Mouse (Mus musculus) hindbrain, postnatal 0 days (tissue): ENCODE data around the gene Gm5105. TPM values are rescaled to one million over a fixed set of nuclear protein-coding genes. Genes with fewer than 3 reads are reported as not detected.

Experiments used
- ATAC-seq: fragments of 200-750 bp; cut with Nextera tagmentation; 2 replicates; pipeline ENCODE4 v1.8.0; 2017; ENCODE audit warnings: mild to moderate bottlenecking, moderate TSS enrichment, moderate library complexity
- DNase-seq: peaks from one replicate; pipeline ENCODE4 v3.0.0-alpha.2; 2015; ENCODE audit warnings: low spot score
- H3K27ac ChIP-seq: fragments of 300-500 bp; sonication (generic); 2 replicates; pipeline ENCODE4 v1.5.1; 2014; ENCODE audit warnings: mild to moderate bottlenecking
- H3K27me3 ChIP-seq: fragments of 300-500 bp; sonication (generic); 2 replicates; pipeline ENCODE4 v1.6.1; 2014; ENCODE audit warnings: low read length, mixed read lengths; ENCODE audit not compliant: insufficient read depth
- H3K36me3 ChIP-seq: fragments of 300-500 bp; sonication (generic); 2 replicates; pipeline ENCODE4 v1.6.1; 2014; ENCODE audit warnings: low read length, mixed read lengths; ENCODE audit not compliant: insufficient read depth
- H3K4me1 ChIP-seq: fragments of 300-500 bp; sonication (generic); 2 replicates; pipeline ENCODE4 v1.6.1; 2014; ENCODE audit warnings: antibody characterized with exemption, low read length, mixed read lengths; ENCODE audit not compliant: insufficient read depth
- H3K4me2 ChIP-seq: fragments of 300-500 bp; sonication (generic); 2 replicates; pipeline ENCODE4 v1.6.1; 2014; ENCODE audit warnings: low read depth, mild to moderate bottlenecking, low read length, moderate library complexity, mixed read lengths
- H3K4me3 ChIP-seq: fragments of 300-500 bp; sonication (generic); 2 replicates; pipeline ENCODE4 v1.5.1; 2014; ENCODE audit warnings: low read length
- H3K9ac ChIP-seq: fragments of 300-500 bp; sonication (generic); replicated peaks from 2 replicates; pipeline ENCODE4 v1.6.1; 2014; ENCODE audit warnings: mild to moderate bottlenecking, low read length, moderate library complexity, mixed read lengths
- H3K9me3 ChIP-seq: fragments of 300-500 bp; sonication (generic); 2 replicates; pipeline ENCODE4 v1.6.1; 2016; ENCODE audit warnings: low read length, mixed read lengths
- CTCF ChIP-seq: IDR thresholded peaks from 2 replicates; pipeline ENCODE4 v1.5.1; 2016; ENCODE audit warnings: antibody characterized with exemption, control low read depth, low read depth
- WGBS: fragments of 180-500 bp; shearing (Covaris S2); extraction: QIAGEN DNeasy Blood & Tissue Kit; methylation state at CpG from one replicate; pipeline ENCODE4 v1.1.7; 2014; 5-methylcytosine and 5-hydroxymethylcytosine counted together
- polyA plus RNA-seq: library from polyadenylated mRNA; unstranded; fragments of >200 nt; fragmentation: Nextera tagmentation; extraction: Ambion mirVana; gene quantifications from 2 replicates; pipeline ENCODE4 v1.2.1, GENCODE M21; 2015
- total RNA-seq: library from RNA; depleted of rRNA; stranded (reverse); fragments of >200 nt; gene quantifications from 2 replicates; pipeline ENCODE4 v1.2.3, GENCODE M21; 2014

Gm5105 gene
- total and polyA plus RNA-seq, 2 experiments from 2014 or later, result 0.11 TPM; not detected in 1

DNA sequence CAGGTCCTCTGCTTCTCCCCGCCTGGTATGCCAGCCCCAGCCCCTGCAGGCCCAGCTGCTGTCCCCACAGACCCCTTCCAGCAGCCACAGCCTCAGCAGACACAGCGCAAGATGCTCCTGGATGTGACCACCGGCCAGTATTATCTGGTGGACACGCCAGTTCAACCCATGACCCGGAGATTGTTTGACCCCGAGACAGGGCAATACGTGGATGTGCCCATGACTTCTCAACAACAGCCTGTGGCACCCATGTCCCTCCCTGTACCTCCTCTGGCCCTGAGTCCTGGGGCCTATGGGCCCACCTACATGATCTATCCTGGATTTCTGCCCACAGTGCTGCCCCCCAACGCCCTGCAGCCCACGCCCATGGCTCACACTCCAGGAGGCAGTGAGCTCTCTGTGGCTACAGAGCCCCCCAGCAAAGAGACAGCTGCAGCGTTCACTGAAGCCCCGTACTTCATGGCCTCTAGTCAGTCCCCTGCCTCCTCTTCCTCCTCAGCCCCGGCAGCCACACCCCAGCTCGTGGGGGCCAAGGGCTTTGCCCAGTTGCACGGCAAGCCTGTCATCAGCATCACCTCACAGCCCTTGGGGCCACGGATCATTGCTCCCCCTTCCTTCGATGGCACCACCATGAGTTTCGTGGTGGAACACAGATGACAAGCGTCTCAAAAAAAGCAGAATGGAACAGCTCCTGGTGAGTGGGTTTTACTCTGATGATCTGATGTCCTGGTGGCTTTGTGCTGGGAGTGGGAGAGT is 2.7 kb upstream of the Gm5105 start:
- Histone ChIP-seq H3K36me3 (no peaks in the 10 kb centered on the region), H3K4me2 (no peak overlapping the region), H3K27ac (no peak overlapping the region), H3K4me1 (no peaks in the 10 kb centered on the region), H3K27me3 (no peaks in the 10 kb centered on the region; the same call in 1 of the 2 replicates), H3K9me3 (no peaks in the 10 kb centered on the region), H3K9ac (no peak overlapping the region), H3K4me3 (no peak overlapping the region)
- ATAC-seq, result no peak
- no peak for DNase-seq
- no peak for TF ChIP-seq CTCF
- 61% methylated on average over 18 of the region's 18 CpGs for WGBS

DNA sequence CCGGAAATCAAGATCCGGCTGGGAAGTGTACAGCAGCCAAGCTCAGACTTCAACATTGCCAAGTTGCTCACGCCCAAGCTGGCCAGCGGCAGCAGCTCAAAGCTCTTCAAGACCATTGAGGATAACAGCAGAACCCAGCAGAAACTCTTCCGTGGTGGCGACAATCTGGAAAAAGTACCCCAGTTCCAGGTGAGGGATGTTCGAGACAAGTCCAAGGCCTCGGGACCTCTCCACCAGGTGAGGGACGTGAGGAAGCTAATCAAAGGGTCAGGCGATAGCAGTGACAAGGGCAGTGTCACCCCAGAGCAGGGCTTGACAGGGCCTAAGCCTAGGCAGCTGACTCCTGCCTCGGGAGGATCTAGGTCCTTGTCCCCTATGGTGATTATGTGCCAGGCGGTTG is 915 bp upstream of the Gm5105 start:
- Histone ChIP-seq H3K27ac (no peak overlapping the region), H3K4me1 (0 out of 2 replicates have a peak, but pooled peaks cover 5% of the 10 kb centered on the region), H3K36me3 (no peaks in the 10 kb centered on the region), H3K9ac (no peak overlapping the region), H3K9me3 (no peaks in the 10 kb centered on the region), H3K4me2 (no peak overlapping the region), H3K4me3 (no peak overlapping the region), H3K27me3 (no peaks in the 10 kb centered on the region; the same call in 1 of the 2 replicates)
- TF ChIP-seq CTCF, result no peak
- no peak for ATAC-seq
- 92% methylated on average over 12 of the region's 12 CpGs for WGBS
- DNase-seq, result no peak

DNA sequence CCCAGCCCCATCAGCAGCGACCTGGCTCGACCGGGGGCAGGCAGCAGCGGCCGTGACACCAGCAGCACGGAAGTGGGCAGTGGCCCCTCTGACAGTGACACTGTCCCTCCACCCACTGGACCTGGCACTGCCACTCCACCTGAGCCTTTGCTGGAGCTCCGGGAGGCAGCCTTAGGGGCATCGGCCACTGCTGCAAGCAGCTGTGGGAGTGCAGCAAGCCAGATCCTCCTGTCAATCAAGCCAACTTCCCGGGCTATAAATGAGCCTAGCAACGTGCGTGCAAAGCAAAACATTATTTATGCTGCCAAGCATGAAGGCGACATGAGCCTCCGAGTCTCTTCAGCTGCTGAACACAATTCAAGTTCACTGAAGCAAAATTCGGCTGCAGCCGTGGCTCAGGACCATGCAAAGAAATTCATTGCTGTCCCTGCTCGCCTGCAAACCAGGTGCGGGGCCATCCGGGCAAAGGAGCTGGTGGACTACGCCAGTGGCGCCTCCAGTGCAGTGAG is 786 bp downstream of the Gm5105 start:
- H3K9me3 ChIP-seq, result no peaks in the 10 kb centered on the region
- no peak overlapping the region for H3K9ac ChIP-seq
- no peak for TF ChIP-seq CTCF
- 0 out of 2 replicates have a peak, but pooled peaks cover 5% of the 10 kb centered on the region for H3K4me1 ChIP-seq
- H3K27me3 ChIP-seq, result no peaks in the 10 kb centered on the region; the same call in 1 of the 2 replicates
- DNase-seq, result peak; percentile 44
- H3K4me3 ChIP-seq, result no peak overlapping the region; the same call in 1 of the 2 replicates
- 44% methylated on average over 20 of the region's 20 CpGs for WGBS
- peak overlapping the region; percentile 48 for H3K4me2 ChIP-seq
- H3K27ac ChIP-seq, result no peak overlapping the region
- H3K36me3 ChIP-seq, result no peaks in the 10 kb centered on the region
- peak; percentile 51 for ATAC-seq

DNA sequence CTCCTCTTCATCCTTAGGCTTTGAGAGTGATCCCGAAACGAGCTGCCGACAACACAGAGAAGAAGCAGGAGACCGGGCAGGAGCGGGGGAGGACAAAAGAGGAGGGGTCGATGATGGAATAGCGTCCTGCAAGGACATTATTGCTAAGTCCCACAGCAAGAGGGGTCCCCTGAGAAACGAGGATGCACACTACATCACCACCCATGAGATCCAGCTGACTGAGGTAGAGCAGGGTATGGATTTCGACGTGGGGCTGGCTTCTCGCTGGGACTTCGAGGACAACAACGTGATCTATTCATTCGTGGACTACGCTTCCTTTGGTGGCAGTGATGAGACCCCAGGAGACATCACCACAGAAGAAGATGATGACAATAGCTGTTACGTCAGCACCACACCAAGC is 1.3 kb downstream of the Gm5105 start:
- 60% methylated on average over 16 of the region's 16 CpGs for WGBS
- no peaks in the 10 kb centered on the region for H3K9me3 ChIP-seq
- H3K9ac ChIP-seq, result no peak overlapping the region
- DNase-seq (no peak), ATAC-seq (peak; percentile 4)
- H3K27ac ChIP-seq, result no peak overlapping the region
- H3K4me3 ChIP-seq, result no peak overlapping the region; the same call in 1 of the 2 replicates
- no peaks in the 10 kb centered on the region; the same call in 1 of the 2 replicates for H3K27me3 ChIP-seq
- peak overlapping the region; percentile 48 for H3K4me2 ChIP-seq
- H3K4me1 ChIP-seq, result 0 out of 2 replicates have a peak, but pooled peaks cover 5% of the 10 kb centered on the region
- no peaks in the 10 kb centered on the region for H3K36me3 ChIP-seq
- TF ChIP-seq CTCF, result no peak

DNA sequence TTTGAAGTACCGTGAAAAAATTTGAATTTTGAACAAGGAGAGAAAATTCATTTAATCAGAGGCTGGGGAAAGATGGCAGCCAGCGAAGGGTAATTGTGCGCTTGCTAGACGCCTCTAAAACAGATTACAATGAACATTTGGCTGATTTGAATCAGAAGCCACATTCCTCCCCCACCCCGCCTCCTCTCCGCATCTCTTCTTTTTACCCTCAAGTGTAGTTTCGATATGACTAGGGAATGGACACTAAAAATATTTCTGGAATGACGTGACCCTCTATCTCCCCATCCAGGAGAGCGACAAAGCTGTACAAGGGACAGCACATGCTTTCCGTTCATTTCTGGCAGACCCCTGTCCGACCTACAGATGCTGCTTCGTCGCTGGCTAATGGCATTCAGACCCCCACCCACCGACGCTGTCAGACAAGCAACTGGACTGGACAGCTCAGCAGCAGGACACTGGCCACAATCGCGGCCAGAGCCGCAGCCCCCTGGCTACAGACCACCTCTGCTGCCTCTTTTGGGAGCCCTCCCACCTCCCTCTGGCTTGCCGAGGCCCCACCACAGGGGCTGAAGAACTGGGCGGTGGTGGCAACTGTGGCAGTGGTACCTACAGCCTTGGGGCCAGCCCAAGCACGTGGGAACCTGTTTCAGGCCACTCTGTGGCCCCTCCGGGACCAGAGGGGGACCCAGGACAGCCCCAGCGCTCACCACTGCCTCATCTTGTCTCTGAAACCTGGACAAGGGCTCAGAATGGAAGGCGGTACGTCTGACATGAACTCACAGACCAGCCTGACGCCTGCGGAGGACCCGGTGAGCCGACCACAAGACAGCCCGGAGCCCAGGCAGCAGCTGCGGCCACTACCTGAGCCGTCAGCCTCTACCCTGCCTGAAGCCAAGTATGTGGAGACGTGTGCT is 2.2 kb downstream of the Gm5105 start, which contains the start of gene 1110002E22Rik:
Gene 1110002E22Rik (plus strand): TSS at position 321 of the 914 bp plus-strand sequence.
- H3K27ac ChIP-seq, result no peak within 1 kb of the TSS
- no peaks in the 10 kb centered on the region for H3K36me3 ChIP-seq
- ATAC-seq (peak; percentile 28; the same call in 1 of the 2 replicates), DNase-seq (no peak)
- 0 out of 2 replicates have a peak, but pooled peaks cover 5% of the 10 kb centered on the region for H3K4me1 ChIP-seq
- H3K9me3 ChIP-seq, result no peaks in the 10 kb centered on the region
- H3K27me3 ChIP-seq, result no peaks in the 10 kb centered on the region; the same call in 1 of the 2 replicates
- H3K9ac ChIP-seq, result no peak within 1 kb of the TSS
- no peak for TF ChIP-seq CTCF
- peak within 1 kb of the TSS; percentile 48; the same call in 1 of the 2 replicates for H3K4me2 ChIP-seq
- no peak within 1 kb of the TSS for H3K4me3 ChIP-seq
- 55% methylated on average over 33 of the region's 33 CpGs for WGBS

DNA sequence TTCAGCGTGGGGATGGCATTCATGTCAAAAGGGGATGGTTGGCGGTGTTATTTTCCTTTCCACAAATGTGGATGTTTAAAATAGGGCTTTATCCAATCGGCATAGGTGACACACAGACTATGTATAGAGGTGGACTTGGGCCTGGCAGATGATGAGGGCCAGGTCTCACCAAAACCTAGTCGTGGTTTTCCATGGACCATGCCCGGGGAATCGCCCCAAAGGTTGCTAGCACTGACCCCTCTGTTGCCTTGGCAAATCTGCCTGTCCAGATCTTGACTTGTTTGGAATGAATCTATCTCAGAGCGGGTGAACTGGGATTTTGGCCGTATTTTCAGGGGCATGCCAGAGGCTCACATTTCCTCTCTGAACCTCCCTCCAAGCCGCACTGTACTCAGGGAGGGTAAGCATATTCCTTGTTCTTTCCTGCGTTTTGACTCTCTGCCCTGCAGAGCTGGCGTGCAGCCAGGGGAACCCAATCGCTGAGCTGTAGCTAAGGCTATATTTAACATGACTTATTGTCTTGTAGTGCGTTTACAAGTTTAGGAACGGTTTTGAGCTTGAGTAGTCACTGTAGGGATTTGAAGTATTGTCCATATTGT is 3.4 kb downstream of the Gm5105 start:
- ATAC-seq, result no peak

More for the DNA sequence above, 3.4 kb downstream of the Gm5105 start:
- no peaks in the 10 kb centered on the region for H3K9me3 ChIP-seq
- 40% methylated on average over 14 of the region's 14 CpGs for WGBS
- no peak overlapping the region for H3K4me3 ChIP-seq
- no peaks in the 10 kb centered on the region; the same call in 1 of the 2 replicates for H3K27me3 ChIP-seq
- H3K36me3 ChIP-seq, result no peaks in the 10 kb centered on the region
- peak; percentile 60 for DNase-seq
- H3K27ac ChIP-seq, result no peak overlapping the region
- no peak for TF ChIP-seq CTCF
- H3K4me1 ChIP-seq, result 0 out of 2 replicates have a peak, but pooled peaks cover 5% of the 10 kb centered on the region
- H3K4me2 ChIP-seq, result no peak overlapping the region
- no peak overlapping the region for H3K9ac ChIP-seq
